Mouse (Mus musculus) intestine, embryonic 14.5 days (tissue): Measurements from ENCODE around the gene Emc9. TPM values are rescaled to one million over a fixed set of nuclear protein-coding genes. Genes with fewer than 3 reads are reported as not detected.

Experiments
- ATAC-seq: fragments of 200-750 bp; cut with Nextera tagmentation; replicated peaks from 2 replicates; pipeline ENCODE4 v1.8.0; 2017; ENCODE audit warnings: low read depth, moderate number of reproducible peaks, moderate TSS enrichment, moderate library complexity; ENCODE audit not compliant: low FRiP score, low TSS enrichment
- DNase-seq: peaks from one replicate; pipeline ENCODE4 v3.0.0-alpha.2; 2018; ENCODE audit warnings: low spot score
- H3K27ac ChIP-seq: fragments of 300-500 bp; sonication (generic); 2 replicates; pipeline ENCODE4 v1.5.1; 2014; ENCODE audit warnings: low read depth, mild to moderate bottlenecking, control low read depth
- H3K27me3 ChIP-seq: fragments of 300-500 bp; sonication (generic); replicated peaks from 2 replicates; pipeline ENCODE4 v1.6.1; 2014; ENCODE audit warnings: low read length, control low read depth; ENCODE audit not compliant: control insufficient read depth, insufficient read depth
- H3K36me3 ChIP-seq: fragments of 300-500 bp; sonication (generic); 2 replicates; pipeline ENCODE4 v1.6.1; 2014; ENCODE audit warnings: low read length, control low read depth; ENCODE audit not compliant: control insufficient read depth, insufficient read depth
- H3K4me1 ChIP-seq: fragments of 300-500 bp; sonication (generic); replicated peaks from 2 replicates; pipeline ENCODE4 v1.6.1; 2014; ENCODE audit warnings: low read length, control low read depth, mixed read lengths; ENCODE audit not compliant: control insufficient read depth, insufficient read depth
- H3K4me2 ChIP-seq: fragments of 300-500 bp; sonication (generic); 2 replicates; pipeline ENCODE4 v1.6.1; 2014; ENCODE audit warnings: low read length
- H3K4me3 ChIP-seq: fragments of 300-500 bp; sonication (generic); 2 replicates; pipeline ENCODE4 v1.5.1; 2014; ENCODE audit warnings: low read depth, low read length, control low read depth, mixed read lengths
- H3K9ac ChIP-seq: fragments of 300-500 bp; sonication (generic); 2 replicates; pipeline ENCODE4 v1.6.1; 2014; ENCODE audit warnings: mild to moderate bottlenecking, low read length
- H3K9me3 ChIP-seq: fragments of 300-500 bp; sonication (generic); 2 replicates; pipeline ENCODE4 v1.6.1; 2016; ENCODE audit warnings: low read length, control low read depth; ENCODE audit not compliant: control insufficient read depth
- WGBS: fragments of 180-500 bp; shearing (Covaris S2); extraction: QIAGEN DNeasy Blood & Tissue Kit; methylation state at CpG from one replicate; pipeline ENCODE4 v1.1.7; 2014; 5-methylcytosine and 5-hydroxymethylcytosine counted together
- polyA plus RNA-seq: library from polyadenylated mRNA; unstranded; fragments of >200 nt; fragmentation: Nextera tagmentation; extraction: Ambion mirVana; gene quantifications from 2 replicates; pipeline ENCODE4 v1.2.1, GENCODE M21; 2014

Gene Emc9
- polyA plus RNA-seq, 1 experiment from 2014 or later, result 7.0 TPM

DNA sequence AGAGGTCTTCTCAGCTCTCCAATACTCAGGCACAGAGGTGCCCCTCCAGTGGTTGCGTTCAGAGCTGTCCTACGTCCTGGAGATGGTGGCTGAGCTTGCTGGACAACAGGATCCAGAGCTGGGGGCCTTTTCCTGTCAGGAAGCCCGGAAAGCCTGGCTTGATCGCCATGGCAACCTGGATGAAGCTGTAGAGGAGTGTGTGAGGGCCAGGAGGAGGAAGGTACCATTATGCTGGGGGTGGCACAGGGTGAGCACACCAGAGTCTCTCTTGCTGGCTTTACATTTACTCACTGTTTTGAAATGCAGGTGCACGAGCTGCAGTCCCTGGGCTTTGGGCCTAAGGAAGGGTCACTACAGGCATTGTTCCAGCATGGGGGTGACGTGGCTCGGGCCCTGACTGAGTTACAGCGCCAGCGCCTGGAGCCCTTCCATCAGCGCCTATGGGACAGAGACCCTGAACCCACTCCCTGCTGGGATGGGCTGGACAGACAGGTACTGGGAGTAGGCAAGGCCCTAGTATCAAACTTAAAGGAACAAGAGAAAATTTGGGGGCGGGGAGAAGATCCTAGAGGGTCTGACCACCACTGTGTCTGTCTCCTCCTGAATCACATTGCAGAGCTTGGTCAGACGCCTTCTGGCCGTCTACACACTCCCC, 11.1 kb upstream of the Emc9 start:
- no peak overlapping the region for H3K4me3 ChIP-seq
- no peak overlapping the region for H3K27ac ChIP-seq
- H3K9me3 ChIP-seq, result no peaks in the 10 kb centered on the region
- H3K27me3 ChIP-seq, result no peaks in the 10 kb centered on the region
- ATAC-seq (no peak), DNase-seq (no peak)
- peaks cover 65% of the 10 kb centered on the region for H3K36me3 ChIP-seq
- H3K4me1 ChIP-seq, result peaks cover 13% of the 10 kb centered on the region; the same call in 1 of the 2 replicates
- WGBS, result 83% methylated on average over 13 of the region's 13 CpGs
- H3K4me2 ChIP-seq, result no peak overlapping the region
- H3K9ac ChIP-seq, result no peak overlapping the region

DNA sequence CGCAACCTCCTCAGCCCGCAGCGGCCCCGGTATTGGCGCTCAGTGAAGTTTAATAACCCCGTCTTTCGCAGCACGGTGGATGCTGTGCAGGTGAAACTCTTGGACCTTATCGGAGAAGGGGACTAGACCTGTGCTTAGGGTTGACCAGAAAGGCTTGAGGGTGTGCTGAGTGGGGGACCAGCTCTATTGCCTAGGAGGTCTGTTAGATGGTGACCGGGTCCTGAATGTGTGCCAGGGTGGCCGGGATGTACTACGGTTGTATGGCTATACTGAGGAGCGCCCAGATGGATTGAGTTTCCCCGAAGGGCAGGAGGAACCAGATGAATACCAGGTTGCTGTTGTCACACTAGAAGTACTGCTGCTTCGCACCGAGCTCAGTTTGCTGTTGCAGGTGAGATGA, 7.1 kb upstream of the Emc9 start:
- peak overlapping the region; percentile 63 for H3K4me3 ChIP-seq
- H3K9me3 ChIP-seq, result no peaks in the 10 kb centered on the region
- 6% methylated on average over 16 of the region's 16 CpGs for WGBS
- H3K27ac ChIP-seq, result peak overlapping the region; percentile 96; the same call in 1 of the 2 replicates
- H3K4me1 ChIP-seq, result peaks cover 13% of the 10 kb centered on the region; the same call in 1 of the 2 replicates
- DNase-seq (no peak), ATAC-seq (no peak)
- H3K27me3 ChIP-seq, result no peaks in the 10 kb centered on the region
- H3K4me2 ChIP-seq, result peak overlapping the region; percentile 97
- H3K36me3 ChIP-seq, result peaks cover 48% of the 10 kb centered on the region
- H3K9ac ChIP-seq, result peak overlapping the region; percentile 77

DNA sequence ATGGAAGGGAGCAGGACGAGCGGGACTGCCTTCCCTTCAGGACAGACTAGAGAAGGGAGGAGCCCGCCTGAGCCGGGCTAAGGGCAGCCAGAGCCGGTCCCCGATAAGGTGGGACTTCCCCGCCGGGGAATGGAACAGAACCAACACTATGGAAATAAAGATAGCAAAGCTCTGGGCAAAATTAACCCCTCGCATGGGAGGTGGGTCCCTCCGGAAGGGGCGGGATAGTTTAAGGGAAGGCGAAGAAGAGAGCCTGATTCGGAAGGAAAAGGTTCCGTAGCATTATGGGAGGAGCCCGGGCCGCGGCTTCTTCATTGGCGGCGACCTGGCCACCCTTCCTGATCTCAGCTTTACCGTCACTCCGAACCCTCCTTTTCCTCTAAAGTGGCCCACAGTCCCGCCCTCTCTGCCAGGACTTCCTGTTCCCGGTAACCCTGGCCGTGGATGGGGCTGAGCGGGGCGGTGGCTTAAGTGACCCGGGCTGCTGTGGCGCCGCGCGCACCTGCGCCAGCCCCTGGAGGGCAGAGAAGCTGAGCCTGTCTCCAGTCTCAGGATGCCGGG, 6.3 kb upstream of the Emc9 start, which contains the start of gene Rnf31:
Gene Rnf31, plus strand, starts transcription at position 378 of the 561 bp plus-strand sequence.
- Histone ChIP-seq H3K4me2 (peak within 1 kb of the TSS; percentile 97), H3K9ac (peak within 1 kb of the TSS; percentile 77), H3K9me3 (no peaks in the 10 kb centered on the region), H3K4me3 (peak within 1 kb of the TSS; percentile 63), H3K4me1 (peaks cover 13% of the 10 kb centered on the region; the same call in 1 of the 2 replicates), H3K27ac (peak within 1 kb of the TSS; percentile 96), H3K36me3 (peaks cover 43% of the 10 kb centered on the region), H3K27me3 (no peaks in the 10 kb centered on the region)
- WGBS, result 0% methylated on average over 33 of the region's 33 CpGs
- ATAC-seq, result peak; percentile 88
- DNase-seq, result peak; percentile 93

DNA sequence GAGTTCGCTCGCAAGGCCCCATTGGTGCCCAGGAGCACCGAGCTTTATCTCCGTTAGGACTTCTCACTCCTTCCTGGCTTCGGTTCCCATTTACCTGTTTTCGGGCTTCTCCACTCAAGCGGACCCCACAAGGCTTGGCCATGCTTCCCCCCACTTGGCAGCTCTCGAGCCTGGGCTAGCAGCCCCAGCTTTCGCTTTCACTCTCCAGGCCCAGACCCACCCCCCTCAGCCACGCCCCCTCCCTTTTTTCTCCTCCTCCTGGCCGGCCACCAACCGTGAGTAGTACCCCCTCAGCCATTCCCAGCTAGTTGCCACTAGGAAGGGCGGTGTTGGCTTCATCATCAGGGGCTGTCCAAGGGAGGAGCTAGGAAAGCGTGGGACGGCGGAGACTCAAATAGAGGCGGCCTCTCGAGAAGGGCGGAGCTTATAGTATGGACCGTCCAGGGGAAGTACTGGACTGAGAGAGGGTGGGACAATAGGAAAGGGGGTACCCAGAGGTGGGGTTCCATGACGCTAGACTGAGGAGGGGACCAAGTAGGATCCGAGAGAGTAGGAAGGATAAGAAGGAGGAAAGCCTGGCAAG, 5.7 kb upstream of the Emc9 start, which contains the start of gene Psme2:
Gene Psme2, minus strand, starts transcription at position 366 of the 583 bp plus-strand sequence.
- peak within 1 kb of the TSS; percentile 77 for H3K9ac ChIP-seq
- peak within 1 kb of the TSS; percentile 96 for H3K27ac ChIP-seq
- under 1% methylated on average over 22 of the region's 22 CpGs for WGBS
- peak within 1 kb of the TSS; percentile 63 for H3K4me3 ChIP-seq
- no peaks in the 10 kb centered on the region for H3K9me3 ChIP-seq
- H3K4me1 ChIP-seq, result peaks cover 13% of the 10 kb centered on the region; the same call in 1 of the 2 replicates
- ATAC-seq (peak; percentile 96), DNase-seq (peak; percentile 93)
- H3K36me3 ChIP-seq, result peaks cover 37% of the 10 kb centered on the region
- H3K27me3 ChIP-seq, result no peaks in the 10 kb centered on the region
- peak within 1 kb of the TSS; percentile 97 for H3K4me2 ChIP-seq

DNA sequence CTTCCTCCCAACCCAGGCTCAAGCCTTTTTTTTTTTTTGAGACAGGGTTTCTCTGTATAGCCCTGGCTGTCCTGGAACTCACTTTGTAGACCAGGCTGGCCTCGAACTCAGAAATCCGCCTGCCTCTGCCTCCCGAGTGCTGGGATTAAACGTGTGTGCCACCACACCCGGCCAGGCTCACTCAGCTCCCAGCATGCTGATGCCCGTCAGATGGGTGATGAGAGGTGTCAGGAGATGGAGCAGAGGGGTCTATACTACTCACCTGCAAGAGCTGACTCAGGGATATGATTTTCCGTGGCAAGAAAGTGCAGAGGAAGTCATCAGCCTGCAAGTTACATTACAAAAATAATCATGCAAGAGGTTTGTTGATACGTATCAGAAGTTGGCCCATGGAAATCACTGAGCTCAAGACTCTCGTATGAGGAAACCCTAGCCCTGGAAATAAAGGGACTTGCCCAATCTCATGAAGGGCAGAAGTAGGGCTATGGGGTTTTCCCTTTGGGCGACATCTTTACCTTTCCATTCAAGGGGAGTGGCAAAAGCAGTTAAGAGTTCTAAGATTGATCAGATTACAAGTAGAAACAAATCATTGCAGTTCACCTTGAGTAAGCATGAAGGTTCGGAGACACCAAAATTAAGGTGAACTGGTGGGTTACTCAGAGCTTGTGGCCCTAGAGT, 4.8 kb upstream of the Emc9 start:
- ATAC-seq, result no peak
- H3K4me2 ChIP-seq, result peak overlapping the region; percentile 97
- WGBS, result 81% methylated on average over 11 of the region's 11 CpGs

DNA sequence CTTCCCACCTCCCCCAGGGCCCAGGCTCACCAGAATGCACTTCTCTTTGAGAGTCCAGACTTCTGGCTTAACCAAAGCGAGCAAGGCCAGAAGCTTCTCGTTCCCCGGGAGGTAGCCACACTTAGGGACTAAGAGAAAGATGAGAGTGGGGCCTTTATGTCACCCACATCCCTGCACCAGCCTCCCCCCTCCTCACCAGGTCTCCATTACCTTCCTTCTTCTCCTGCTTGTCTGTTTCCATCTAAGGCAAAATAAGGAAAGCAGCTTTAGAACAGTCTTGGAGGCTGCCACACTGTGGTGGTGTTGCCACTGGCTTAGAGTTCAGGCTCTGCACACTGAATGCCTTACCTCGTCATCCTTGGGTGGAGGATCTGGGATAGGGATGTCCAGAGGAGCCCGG, 4.2 kb upstream of the Emc9 start:
- 95% methylated on average over 5 of the region's 5 CpGs for WGBS
- peaks cover 22% of the 10 kb centered on the region; the same call in 1 of the 2 replicates for H3K4me1 ChIP-seq
- DNase-seq (no peak), ATAC-seq (no peak)
- H3K36me3 ChIP-seq, result peaks cover 21% of the 10 kb centered on the region
- no peak overlapping the region for H3K27ac ChIP-seq
- no peak overlapping the region for H3K9ac ChIP-seq
- H3K27me3 ChIP-seq, result peaks cover 4% of the 10 kb centered on the region; the same call in 1 of the 2 replicates
- no peaks in the 10 kb centered on the region for H3K9me3 ChIP-seq
- no peak overlapping the region for H3K4me2 ChIP-seq
- H3K4me3 ChIP-seq, result no peak overlapping the region

More for the DNA sequence above, 4.8 kb upstream of the Emc9 start:
- no peaks in the 10 kb centered on the region for H3K9me3 ChIP-seq
- H3K27ac ChIP-seq, result peak overlapping the region; percentile 60; the same call in 1 of the 2 replicates
- DNase-seq, result no peak
- H3K4me3 ChIP-seq, result peak overlapping the region; percentile 63
- H3K4me1 ChIP-seq, result peaks cover 17% of the 10 kb centered on the region; the same call in 1 of the 2 replicates
- peak overlapping the region; percentile 51 for H3K9ac ChIP-seq
- H3K36me3 ChIP-seq, result peaks cover 28% of the 10 kb centered on the region
- H3K27me3 ChIP-seq, result no peaks in the 10 kb centered on the region

DNA sequence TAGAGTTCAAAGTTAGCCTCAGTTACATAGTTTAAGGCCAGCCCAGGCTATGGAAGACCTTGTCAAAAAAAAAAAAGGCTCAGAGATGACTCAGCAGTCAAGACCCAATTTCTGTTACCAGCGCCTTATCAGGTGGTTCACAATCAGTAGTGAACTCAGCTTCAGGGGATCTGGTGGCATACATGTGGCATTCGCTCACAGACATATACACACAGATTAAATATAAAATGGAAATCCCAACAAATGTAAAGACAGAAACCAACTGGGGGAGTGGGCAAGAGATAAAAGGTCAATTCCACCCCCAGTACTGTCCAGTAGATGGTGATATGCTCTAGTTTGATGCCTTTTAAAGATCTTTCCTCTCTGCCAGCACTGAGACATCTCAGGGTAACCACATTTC, 1.0 kb upstream of the Emc9 start:
- 90% methylated on average over 2 of the region's 2 CpGs for WGBS
- H3K4me1 ChIP-seq, result 0 out of 2 replicates have a peak, but pooled peaks cover 8% of the 10 kb centered on the region
- DNase-seq (no peak), ATAC-seq (no peak)
- no peak overlapping the region for H3K27ac ChIP-seq
- H3K36me3 ChIP-seq, result peaks cover 28% of the 10 kb centered on the region
- no peaks in the 10 kb centered on the region for H3K9me3 ChIP-seq
- no peak overlapping the region for H3K4me2 ChIP-seq
- no peak overlapping the region for H3K4me3 ChIP-seq
- no peak overlapping the region for H3K9ac ChIP-seq
- peaks cover 6% of the 10 kb centered on the region; the same call in 1 of the 2 replicates for H3K27me3 ChIP-seq

DNA sequence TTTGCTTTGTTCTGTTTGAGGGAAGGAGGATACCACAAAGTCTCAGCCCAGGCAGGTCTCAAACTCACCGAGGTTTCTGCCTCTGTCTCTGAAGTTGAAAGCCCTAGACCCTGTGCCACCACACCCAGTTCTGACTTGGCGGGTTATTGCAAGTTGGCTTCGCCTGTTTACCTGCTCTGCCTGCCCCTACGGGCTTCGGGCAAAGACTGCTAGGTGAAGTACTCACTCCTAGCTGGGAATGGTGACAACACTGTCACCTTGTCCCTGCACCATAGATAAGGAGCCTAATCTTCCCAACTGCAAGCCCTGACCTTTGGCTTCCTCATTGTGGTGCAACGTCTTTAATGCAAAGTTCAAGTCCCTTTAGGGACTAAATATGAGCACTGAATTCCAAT, 461 bp upstream of the Emc9 start:
- H3K4me1 ChIP-seq, result 0 out of 2 replicates have a peak, but pooled peaks cover 8% of the 10 kb centered on the region
- H3K27ac ChIP-seq, result no peak overlapping the region
- WGBS, result 42% methylated on average over 6 of the region's 6 CpGs
- no peak; the same call in 1 of the 2 replicates for ATAC-seq
- peak overlapping the region; percentile 76 for H3K4me2 ChIP-seq
- no peaks in the 10 kb centered on the region for H3K9me3 ChIP-seq
- DNase-seq, result peak; percentile 52
- peaks cover 6% of the 10 kb centered on the region; the same call in 1 of the 2 replicates for H3K27me3 ChIP-seq
- peaks cover 33% of the 10 kb centered on the region for H3K36me3 ChIP-seq
- peak overlapping the region; percentile 43; the same call in 1 of the 2 replicates for H3K4me3 ChIP-seq
- H3K9ac ChIP-seq, result no peak overlapping the region
